Mouse (Mus musculus) liver, postnatal 0 days (tissue): ENCODE measurements around the gene Rnps1. TPM values are rescaled to one million over a fixed set of nuclear protein-coding genes. Genes with fewer than 3 reads are reported as not detected.

Experiments
- ATAC-seq: fragments of 200-750 bp; cut with Nextera tagmentation; 2 replicates; pipeline ENCODE4 v1.8.0; 2017; ENCODE audit warnings: mild to moderate bottlenecking, moderate library complexity
- DNase-seq: peaks from one replicate; pipeline ENCODE4 v3.0.0-alpha.2; 2016
- H3K27ac ChIP-seq: fragments of 300-500 bp; sonication (generic); 2 replicates; pipeline ENCODE4 v1.5.1; 2014; ENCODE audit warnings: antibody characterized with exemption, moderate library complexity, mild to moderate bottlenecking, low read depth
- H3K27me3 ChIP-seq: fragments of 300-500 bp; sonication (generic); 2 replicates; pipeline ENCODE4 v1.6.1; 2014; ENCODE audit warnings: low read length, control low read depth, mixed read lengths; ENCODE audit not compliant: insufficient read depth
- H3K36me3 ChIP-seq: fragments of 300-500 bp; sonication (generic); replicated peaks from 2 replicates; pipeline ENCODE4 v1.6.1; 2014; ENCODE audit warnings: mild to moderate bottlenecking, control low read depth, low read length, moderate library complexity, mixed read lengths; ENCODE audit not compliant: insufficient read depth
- H3K4me1 ChIP-seq: fragments of 300-500 bp; sonication (generic); 2 replicates; pipeline ENCODE4 v1.6.1; 2014; ENCODE audit warnings: antibody characterized with exemption, mild to moderate bottlenecking, control low read depth; ENCODE audit not compliant: insufficient read depth
- H3K4me2 ChIP-seq: fragments of 300-500 bp; sonication (generic); 2 replicates; pipeline ENCODE4 v1.6.1; 2014; ENCODE audit warnings: low read depth, mild to moderate bottlenecking, low read length, moderate library complexity, mixed read lengths
- H3K4me3 ChIP-seq: fragments of 300-500 bp; sonication (generic); 2 replicates; pipeline ENCODE4 v1.5.1; 2014; ENCODE audit warnings: low read depth, low read length
- H3K9ac ChIP-seq: fragments of 300-500 bp; sonication (generic); replicated peaks from 2 replicates; pipeline ENCODE4 v1.6.1; 2014; ENCODE audit warnings: mild to moderate bottlenecking, moderate library complexity
- H3K9me3 ChIP-seq: fragments of 300-500 bp; sonication (generic); 2 replicates; pipeline ENCODE4 v1.6.1; 2016; ENCODE audit warnings: mild to moderate bottlenecking, control low read depth, low read length, mixed read lengths
- CTCF ChIP-seq: sonication (generic); IDR thresholded peaks from 2 replicates; pipeline ENCODE4 v1.5.1; 2016; ENCODE audit warnings: antibody characterized with exemption, low read depth
- EP300 ChIP-seq: IDR thresholded peaks from 2 replicates; pipeline ENCODE4 v1.6.1; 2016; ENCODE audit warnings: antibody characterized with exemption, low read depth, mild to moderate bottlenecking
- WGBS: fragments of 180-500 bp; shearing (Covaris S2); extraction: QIAGEN DNeasy Blood & Tissue Kit; methylation state at CpG from one replicate; pipeline ENCODE4 v1.1.7; 2014; ENCODE audit not compliant: insufficient replicate concordance; 5-methylcytosine and 5-hydroxymethylcytosine counted together
- polyA plus RNA-seq: library from polyadenylated mRNA; unstranded; fragments of >200 nt; fragmentation: Nextera tagmentation; extraction: Ambion mirVana; gene quantifications from 2 replicates; pipeline ENCODE4 v1.2.1, GENCODE M21; 2015

Gene Rnps1
- polyA plus RNA-seq, 1 experiment from 2014 or later: 69.9 TPM

DNA sequence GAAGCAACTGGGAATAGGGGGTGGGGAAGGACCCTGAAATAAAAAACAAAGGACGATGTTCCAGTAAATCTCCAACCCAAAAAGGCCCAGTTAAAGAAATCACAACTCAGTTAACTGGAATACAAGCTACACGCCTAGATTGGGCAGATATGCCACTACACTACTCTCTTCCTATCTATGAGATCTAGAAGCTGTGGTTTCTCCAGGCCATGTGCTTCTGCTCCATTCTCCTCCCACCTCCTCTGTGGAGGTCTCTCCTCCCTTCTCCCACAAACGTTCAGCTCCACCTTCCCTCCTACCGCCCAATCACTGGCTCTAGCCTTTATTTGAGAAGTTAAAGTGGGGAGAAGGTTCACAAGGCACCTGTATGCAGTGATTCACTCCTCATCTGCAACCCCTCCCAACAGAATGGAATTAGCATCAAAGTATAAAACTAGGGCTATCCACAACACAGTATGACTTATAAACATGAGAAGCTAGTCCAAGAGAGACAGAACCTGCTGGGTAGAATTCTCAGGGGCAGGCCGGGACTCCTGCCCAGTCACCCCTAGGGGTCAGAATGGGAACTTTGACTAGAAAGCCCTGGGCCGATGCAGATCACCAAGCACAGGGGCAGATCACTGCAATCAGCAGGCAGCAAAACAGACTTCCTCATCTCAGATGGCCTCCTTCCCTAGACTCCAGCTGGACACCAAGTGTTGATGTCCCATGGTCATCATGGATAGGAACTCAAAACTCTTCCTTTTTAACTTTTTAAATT, 49.2 kb downstream of the Rnps1 start:
- Histone ChIP-seq H3K27ac (no peak overlapping the region), H3K9ac (no peak overlapping the region), H3K9me3 (no peaks in the 10 kb centered on the region), H3K4me3 (no peak overlapping the region), H3K27me3 (no peaks in the 10 kb centered on the region), H3K36me3 (no peaks in the 10 kb centered on the region), H3K4me2 (no peak overlapping the region), H3K4me1 (no peaks in the 10 kb centered on the region)
- ATAC-seq (peak; percentile 51; the same call in 1 of the 2 replicates), DNase-seq (no peak)
- 35% methylated on average over 6 of the region's 6 CpGs for WGBS
- TF ChIP-seq EP300 (no peak), CTCF (peak; percentile 30)

DNA sequence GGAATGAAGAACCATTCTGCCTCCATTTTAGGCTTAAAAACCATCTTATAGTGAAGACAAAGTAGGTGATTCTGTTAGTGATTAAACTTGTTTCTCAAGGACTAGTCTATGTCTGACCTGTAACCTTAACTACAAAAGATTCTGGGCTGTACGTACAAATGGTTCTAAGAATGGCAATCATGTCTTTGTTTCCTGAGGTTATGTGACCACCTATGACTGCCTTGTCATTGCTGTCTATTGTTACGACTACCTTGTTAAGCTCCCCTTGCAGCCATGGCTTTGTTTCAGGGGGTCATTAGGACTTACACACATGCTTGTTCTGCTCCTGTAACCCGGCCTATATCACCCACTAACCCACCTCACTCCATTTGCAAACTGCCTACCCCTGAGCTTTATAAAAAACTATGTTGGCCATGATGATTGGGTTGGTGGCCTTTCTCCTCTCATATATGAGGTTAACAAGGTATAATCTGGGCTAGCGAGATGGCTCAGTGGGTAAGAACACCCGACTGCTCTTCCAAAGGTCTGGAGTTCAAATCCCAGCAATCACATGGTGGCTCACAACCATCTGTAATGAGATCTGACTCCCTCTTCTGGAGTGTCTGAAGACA, 54.4 kb downstream of the Rnps1 start:
- Histone ChIP-seq H3K36me3 (peaks cover 5% of the 10 kb centered on the region; the same call in 1 of the 2 replicates), H3K27ac (no peak overlapping the region), H3K4me3 (no peak overlapping the region), H3K27me3 (no peaks in the 10 kb centered on the region), H3K4me1 (peaks cover 17% of the 10 kb centered on the region), H3K4me2 (no peak overlapping the region), H3K9ac (no peak overlapping the region), H3K9me3 (no peaks in the 10 kb centered on the region)
- no peak for TF ChIP-seq EP300
- TF ChIP-seq CTCF: no peak
- ATAC-seq: no peak
- DNase-seq: no peak
- WGBS: 88% methylated on average over 5 of the region's 5 CpGs

DNA sequence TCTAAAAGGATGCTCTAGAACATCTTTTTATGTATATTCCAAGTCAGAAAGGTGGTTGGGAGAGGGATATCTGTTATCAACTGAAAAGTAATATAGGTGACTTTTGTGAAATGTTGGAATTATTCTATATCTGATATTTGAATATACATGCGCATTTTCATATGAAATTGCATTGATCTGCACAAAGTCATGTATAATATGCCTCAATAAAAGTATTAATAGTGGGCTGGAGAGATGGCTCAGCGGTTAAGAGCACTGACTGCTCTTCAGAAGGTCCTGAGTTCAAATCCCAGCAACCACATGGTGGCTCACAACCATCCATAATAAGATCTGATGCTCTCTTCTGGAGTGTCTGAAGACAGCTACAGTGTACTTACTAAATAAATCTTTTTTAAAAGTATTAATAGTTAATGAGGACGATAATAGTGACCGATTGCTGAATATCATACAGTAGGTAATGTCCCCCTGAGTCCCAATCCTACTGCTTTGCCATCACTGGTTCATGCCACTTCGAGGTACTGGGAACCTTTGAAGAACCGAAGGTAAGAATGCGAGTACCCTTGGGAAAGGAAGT, 55.1 kb downstream of the Rnps1 start:
- Histone ChIP-seq H3K27ac (peak overlapping the region; percentile 83), H3K4me1 (peaks cover 17% of the 10 kb centered on the region), H3K4me2 (peak overlapping the region; percentile 95), H3K36me3 (peaks cover 11% of the 10 kb centered on the region), H3K9me3 (no peaks in the 10 kb centered on the region), H3K4me3 (peak overlapping the region; percentile 88), H3K27me3 (no peaks in the 10 kb centered on the region), H3K9ac (peak overlapping the region; percentile 90)
- WGBS: 19% methylated on average over 7 of the region's 7 CpGs
- ATAC-seq (no peak), DNase-seq (no peak)
- TF ChIP-seq CTCF: no peak
- no peak for TF ChIP-seq EP300

DNA sequence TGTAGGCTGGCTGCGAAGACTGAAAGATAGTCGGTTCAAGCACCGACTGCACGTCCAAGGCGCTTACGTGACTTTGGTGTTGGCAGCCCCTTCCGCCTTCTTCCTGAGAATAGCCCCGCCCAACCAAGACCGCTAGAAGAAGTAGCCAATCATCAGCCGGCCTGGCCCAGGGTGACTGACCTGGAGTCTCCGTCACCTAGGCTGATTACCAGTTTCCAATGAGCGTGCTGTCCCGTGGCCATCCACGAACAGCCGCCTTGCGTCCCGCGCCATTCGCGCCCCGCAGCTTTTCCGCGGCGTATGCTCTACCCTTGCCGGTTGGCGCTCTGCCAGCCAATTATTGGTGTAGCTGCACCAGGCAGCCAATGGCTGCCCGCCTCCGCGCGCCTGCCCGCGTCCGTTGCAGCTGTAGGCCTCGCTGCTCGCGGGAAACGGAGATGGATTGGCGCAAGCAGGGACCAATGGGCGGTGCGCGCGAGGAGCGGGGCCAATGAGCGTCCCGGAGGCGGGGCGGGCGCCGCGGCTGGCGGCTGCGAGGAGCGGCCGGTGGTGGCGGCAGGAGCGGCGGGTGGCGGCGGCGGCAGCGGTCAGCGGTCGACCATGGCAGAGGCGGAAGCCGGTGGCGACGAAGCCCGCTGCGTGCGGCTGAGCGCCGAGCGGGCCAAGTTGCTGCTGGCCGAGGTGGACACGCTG, 55.7 kb downstream of the Rnps1 start, which contains the start of the genes E4f1 and Pgp:
E4f1 (minus strand) TSS at position 404 of the 693 bp plus-strand sequence.
Pgp (plus strand) TSS at position 483 of the 693 bp plus-strand sequence.
- H3K4me2 ChIP-seq: peak within 1 kb of the TSS; percentile 95
- H3K27me3 ChIP-seq: no peaks in the 10 kb centered on the region
- H3K27ac ChIP-seq: peak within 1 kb of the TSS; percentile 83
- ATAC-seq: peak; percentile 99
- H3K4me1 ChIP-seq: peaks cover 17% of the 10 kb centered on the region
- no peak for TF ChIP-seq CTCF
- no peak; the same call in 1 of the 2 replicates for TF ChIP-seq EP300
- WGBS: under 1% methylated on average over 60 of the region's 75 CpGs
- peak within 1 kb of the TSS; percentile 90 for H3K9ac ChIP-seq
- H3K36me3 ChIP-seq: peaks cover 17% of the 10 kb centered on the region
- H3K4me3 ChIP-seq: peak within 1 kb of the TSS; percentile 88
- DNase-seq: peak; percentile 99
- H3K9me3 ChIP-seq: no peaks in the 10 kb centered on the region

DNA sequence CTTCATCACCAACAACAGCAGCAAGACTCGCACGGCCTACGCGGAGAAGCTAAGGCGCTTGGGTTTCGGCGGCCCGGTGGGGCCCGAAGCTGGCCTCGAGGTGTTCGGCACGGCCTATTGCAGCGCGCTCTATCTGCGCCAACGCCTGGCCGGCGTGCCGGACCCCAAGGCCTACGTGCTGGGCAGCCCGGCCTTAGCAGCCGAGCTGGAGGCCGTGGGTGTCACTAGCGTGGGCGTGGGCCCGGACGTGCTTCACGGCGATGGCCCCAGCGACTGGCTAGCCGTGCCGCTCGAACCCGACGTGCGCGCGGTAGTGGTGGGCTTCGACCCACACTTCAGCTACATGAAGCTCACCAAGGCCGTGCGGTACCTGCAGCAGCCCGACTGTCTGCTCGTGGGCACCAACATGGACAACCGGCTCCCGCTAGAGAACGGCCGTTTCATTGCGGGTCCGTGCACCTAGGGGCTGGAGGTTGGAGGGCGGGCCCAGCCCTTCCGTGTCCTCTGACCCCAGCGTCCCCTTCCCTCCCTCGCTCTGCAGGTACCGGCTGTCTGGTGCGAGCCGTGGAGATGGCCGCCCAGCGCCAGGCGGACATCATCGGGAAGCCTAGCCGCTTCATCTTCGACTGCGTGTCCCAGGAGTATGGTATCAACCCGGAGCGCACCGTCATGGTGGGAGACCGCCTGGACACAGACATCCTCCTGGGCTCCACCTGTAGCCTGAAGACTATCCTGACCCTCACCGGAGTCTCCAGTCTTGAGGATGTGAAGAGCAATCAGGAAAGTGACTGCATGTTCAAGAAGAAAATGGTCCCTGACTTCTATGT, 56.5 kb downstream of the Rnps1 start:
- under 1% methylated on average over 66 of the region's 68 CpGs for WGBS
- peak; percentile 35 for ATAC-seq
- peak; percentile 56 for DNase-seq

More for the DNA sequence above, 56.5 kb downstream of the Rnps1 start:
- Histone ChIP-seq H3K4me3 (peak overlapping the region; percentile 88), H3K9ac (peak overlapping the region; percentile 90), H3K36me3 (peaks cover 26% of the 10 kb centered on the region), H3K27ac (peak overlapping the region; percentile 83), H3K27me3 (no peaks in the 10 kb centered on the region), H3K4me1 (peaks cover 17% of the 10 kb centered on the region), H3K4me2 (peak overlapping the region; percentile 95), H3K9me3 (no peaks in the 10 kb centered on the region)
- no peak for TF ChIP-seq EP300
